Mouse (Mus musculus): Measurements from ENCODE around the gene Bcat2.

Gene Bcat2

GRCm38 (mm10) chr7:45574472-45575379 is 4.8 kb downstream of the Bcat2 start:
- DNase-seq (ENCODE audit: low read depth in 2 of 2, low spot score in 2 of 2): no peak

- no peak for DNase-seq (ENCODE audit: low read depth in 2 of 2, low spot score in 2 of 2)
Observed at GRCm38 (mm10) chr7:45585923-45586322, 16.0 kb downstream of the Bcat2 start.

GRCm38 (mm10) chr7:45587631-45588592 is 18.0 kb downstream of the Bcat2 start:
- no peak for DNase-seq (ENCODE audit: low read depth in 2 of 2, low spot score in 2 of 2)

- peak; percentile 49 to 73 for DNase-seq (ENCODE audit: low read depth in 2 of 2, low spot score in 2 of 2)
Observed at GRCm38 (mm10) chr7:45589173-45589572, 19.2 kb downstream of the Bcat2 start.

- DNase-seq (ENCODE audit: low read depth in 2 of 2, low spot score in 2 of 2): no peak
Observed at GRCm38 (mm10) chr7:45589898-45590297, 19.9 kb downstream of the Bcat2 start.

GRCm38 (mm10) chr7:45590874-45591273 is 20.9 kb downstream of the Bcat2 start:
- DNase-seq (ENCODE audit: low read depth in 2 of 2, low spot score in 2 of 2): no peak

- no peak for DNase-seq (ENCODE audit: low read depth in 2 of 2, low spot score in 2 of 2)
Observed at GRCm38 (mm10) chr7:45591880-45592279, 21.9 kb downstream of the Bcat2 start.

- peak; percentile 52 to 67 for DNase-seq (ENCODE audit: low read depth in 2 of 2, low spot score in 2 of 2)
Observed at GRCm38 (mm10) chr7:45593118-45593815, 23.3 kb downstream of the Bcat2 start.

- no peak for DNase-seq (ENCODE audit: low read depth in 2 of 2, low spot score in 2 of 2)
Observed at GRCm38 (mm10) chr7:45595176-45595575, 25.2 kb downstream of the Bcat2 start.

GRCm38 (mm10) chr7:45596107-45596506 is 26.2 kb downstream of the Bcat2 start:
- no peak for DNase-seq (ENCODE audit: low read depth in 2 of 2, low spot score in 2 of 2)

- DNase-seq (ENCODE audit: low read depth in 2 of 2, low spot score in 2 of 2): no peak
Observed at GRCm38 (mm10) chr7:45597013-45597412, 27.1 kb downstream of the Bcat2 start.

GRCm38 (mm10) chr7:45597527-45597926 is 27.6 kb downstream of the Bcat2 start:
- no peak for DNase-seq (ENCODE audit: low read depth in 2 of 2, low spot score in 2 of 2)

GRCm38 (mm10) chr7:45598960-45599879 is 29.3 kb downstream of the Bcat2 start:
- DNase-seq (ENCODE audit: low read depth in 2 of 2, low spot score in 2 of 2): no peak

- DNase-seq (ENCODE audit: low read depth in 2 of 2, low spot score in 2 of 2): no peak
Observed at GRCm38 (mm10) chr7:45605704-45606289, 35.8 kb downstream of the Bcat2 start.

GRCm38 (mm10) chr7:45609511-45609910 is 39.6 kb downstream of the Bcat2 start:
- no peak for DNase-seq (ENCODE audit: low read depth in 2 of 2, low spot score in 2 of 2)

GRCm38 (mm10) chr7:45616277-45616676 is 46.3 kb downstream of the Bcat2 start:
- no peak for DNase-seq (ENCODE audit: low read depth in 2 of 2, low spot score in 2 of 2)

- no peak for DNase-seq (ENCODE audit: low read depth in 2 of 2, low spot score in 2 of 2)
Observed at GRCm38 (mm10) chr7:45617042-45617695, 47.2 kb downstream of the Bcat2 start, which contains the start of gene Fut1. TSS of gene Fut1 (plus strand) at chr7:45617289.

- no peak for DNase-seq (ENCODE audit: low read depth in 2 of 2, low spot score in 2 of 2)
Observed at GRCm38 (mm10) chr7:45618316-45618715, 48.4 kb downstream of the Bcat2 start.

- no peak for DNase-seq (ENCODE audit: low read depth in 2 of 2, low spot score in 2 of 2)
Observed at GRCm38 (mm10) chr7:45619592-45619991, 49.6 kb downstream of the Bcat2 start.

All from CD8-positive naive resting alpha-beta T cell, adult 2 months (primary cell).